Mouse (Mus musculus) heart, adult 18-20 months (tissue): ENCODE results near the gene Morf4l1. TPM values are rescaled to one million over a fixed set of nuclear protein-coding genes. Genes with fewer than 3 reads are reported as not detected.
"Not testable (repeated sequence)": the region's sequence is repeated elsewhere in the genome, so short reads cannot be mapped to it uniquely, and the experiment has no call there.

ENCODE experiments used
- DNase-seq, 2 experiments: peaks; one replicate each; pipeline ENCODE4 v3.0.0; 2021 to 2022; ENCODE audit warnings: mixed read lengths in 1 of 2
- total RNA-seq, 2 experiments: library from RNA; stranded (reverse); gene quantifications; 2 replicates each; pipeline ENCODE4 v1.2.3; 2021

The Morf4l1 gene
- total RNA-seq, 2 experiments from 2014 or later = 259 to 276 TPM

GRCm38 (mm10) chr9:90115308-90115700, 730 bp upstream of the Morf4l1 start:
- DNase-seq = no peak

- DNase-seq = peak; percentile 91 to 95
Observed at GRCm38 (mm10) chr9:90113651-90114566, 665 bp downstream of the Morf4l1 start.

- peak in 1 of 2 experiments; percentile 46 for DNase-seq
Observed at GRCm38 (mm10) chr9:90113151-90113550, 1.4 kb downstream of the Morf4l1 start.

GRCm38 (mm10) chr9:90109386-90109785, 5.2 kb downstream of the Morf4l1 start:
- no peak for DNase-seq

- no peak for DNase-seq
Observed at GRCm38 (mm10) chr9:90108272-90108671, 6.3 kb downstream of the Morf4l1 start.

- no peak for DNase-seq
Observed at GRCm38 (mm10) chr9:90106915-90107314, 7.7 kb downstream of the Morf4l1 start.

GRCm38 (mm10) chr9:90105462-90105861, 9.1 kb downstream of the Morf4l1 start:
- no peak for DNase-seq

- no peak for DNase-seq
Observed at GRCm38 (mm10) chr9:90100760-90101159, 13.8 kb downstream of the Morf4l1 start.

- DNase-seq = no peak
Observed at GRCm38 (mm10) chr9:90098934-90099333, 15.6 kb downstream of the Morf4l1 start.

GRCm38 (mm10) chr9:90089339-90090104, 25.1 kb downstream of the Morf4l1 start:
- no peak for DNase-seq

GRCm38 (mm10) chr9:90087906-90088485, 26.6 kb downstream of the Morf4l1 start:
- DNase-seq = no peak

GRCm38 (mm10) chr9:90084766-90085468, 29.7 kb downstream of the Morf4l1 start:
- no peak for DNase-seq

- DNase-seq = no peak
Observed at GRCm38 (mm10) chr9:90084152-90084551, 30.4 kb downstream of the Morf4l1 start.

- no peak for DNase-seq
Observed at GRCm38 (mm10) chr9:90082992-90083391, 31.6 kb downstream of the Morf4l1 start.

- not testable (repeated sequence) for DNase-seq
Observed at GRCm38 (mm10) chr9:90081961-90082360, 32.6 kb downstream of the Morf4l1 start.

GRCm38 (mm10) chr9:90076849-90077461, 37.6 kb downstream of the Morf4l1 start:
- peak; percentile 61 to 85 for DNase-seq

GRCm38 (mm10) chr9:90076131-90076530, 38.4 kb downstream of the Morf4l1 start:
- no peak for DNase-seq

GRCm38 (mm10) chr9:90075336-90075735, 39.2 kb downstream of the Morf4l1 start:
- no peak for DNase-seq

GRCm38 (mm10) chr9:90070174-90070573, 44.4 kb downstream of the Morf4l1 start:
- DNase-seq = no peak

GRCm38 (mm10) chr9:90069485-90069884, 45.1 kb downstream of the Morf4l1 start:
- no peak for DNase-seq

- no peak for DNase-seq
Observed at GRCm38 (mm10) chr9:90068786-90069185, 45.8 kb downstream of the Morf4l1 start.

GRCm38 (mm10) chr9:90067341-90067740, 47.2 kb downstream of the Morf4l1 start:
- no peak for DNase-seq
